Mouse (Mus musculus) hindbrain, embryonic 16.5 days (tissue): ENCODE measurements around the gene Gpr84. TPM values are rescaled to one million over a fixed set of nuclear protein-coding genes. Genes with fewer than 3 reads are reported as not detected.

ENCODE experiments used
- ATAC-seq: fragments of 200-750 bp; cut with Nextera tagmentation; 2 replicates; pipeline ENCODE4 v1.8.0; 2017; ENCODE audit warnings: moderate TSS enrichment, moderate library complexity
- H3K27ac ChIP-seq: fragments of 300-500 bp; sonication (generic); 2 replicates; pipeline ENCODE4 v1.5.1; 2014; ENCODE audit warnings: low read depth, mild to moderate bottlenecking, control low read depth, low read length, moderate library complexity
- H3K27me3 ChIP-seq: fragments of 300-500 bp; sonication (generic); replicated peaks from 2 replicates; pipeline ENCODE4 v1.6.1; 2014; ENCODE audit warnings: low read length; ENCODE audit not compliant: control insufficient read depth, insufficient read depth
- H3K36me3 ChIP-seq: fragments of 300-500 bp; sonication (generic); 2 replicates; pipeline ENCODE4 v1.6.1; 2014; ENCODE audit warnings: mild to moderate bottlenecking, low read length, moderate library complexity, mixed read lengths; ENCODE audit not compliant: control insufficient read depth, insufficient read depth
- H3K4me1 ChIP-seq: fragments of 300-500 bp; sonication (generic); 2 replicates; pipeline ENCODE4 v1.6.1; 2014; ENCODE audit warnings: low read depth, low read length; ENCODE audit not compliant: control insufficient read depth, insufficient read depth
- H3K4me2 ChIP-seq: fragments of 300-500 bp; sonication (generic); 2 replicates; pipeline ENCODE4 v1.6.1; 2014; ENCODE audit warnings: mild to moderate bottlenecking, low read length, control low read depth, moderate library complexity
- H3K4me3 ChIP-seq: fragments of 300-500 bp; sonication (generic); 2 replicates; pipeline ENCODE4 v1.5.1; 2014; ENCODE audit warnings: mild to moderate bottlenecking, low read length, control low read depth, moderate library complexity
- H3K9ac ChIP-seq: fragments of 300-500 bp; sonication (generic); 2 replicates; pipeline ENCODE4 v1.6.1; 2014; ENCODE audit warnings: low read depth, mild to moderate bottlenecking, control low read depth, low read length, moderate library complexity
- H3K9me3 ChIP-seq: fragments of 300-500 bp; sonication (generic); 2 replicates; pipeline ENCODE4 v1.6.1; 2014; ENCODE audit warnings: mild to moderate bottlenecking, low read length, moderate library complexity; ENCODE audit not compliant: control insufficient read depth
- WGBS: fragments of 180-500 bp; shearing (Covaris S2); extraction: QIAGEN DNeasy Blood & Tissue Kit; methylation state at CpG from one replicate; pipeline ENCODE4 v1.1.7; 2014; 5-methylcytosine and 5-hydroxymethylcytosine counted together
- polyA plus RNA-seq: library from polyadenylated mRNA; unstranded; fragments of >200 nt; fragmentation: Nextera tagmentation; extraction: Ambion mirVana; gene quantifications from 2 replicates; pipeline ENCODE4 v1.2.1, GENCODE M21; 2015

Gene Gpr84
- polyA plus RNA-seq, 1 experiment from 2014 or later, result 0.34 TPM

GRCm38 (mm10) chr15:103290417-103290816 is 20.0 kb downstream of the Gpr84 start:
- Histone ChIP-seq H3K27me3 (no peaks in the 10 kb centered on the region), H3K9me3 (no peaks in the 10 kb centered on the region), H3K4me1 (peaks cover 10% of the 10 kb centered on the region), H3K4me2 (no peak overlapping the region), H3K9ac (no peak overlapping the region), H3K4me3 (no peak overlapping the region), H3K36me3 (peaks cover 14% of the 10 kb centered on the region), H3K27ac (no peak overlapping the region)
- no peak for ATAC-seq
- 70% methylated on average over 6 of the region's 6 CpGs for WGBS

- no peak for ATAC-seq
- no peak overlapping the region for H3K9ac ChIP-seq
- H3K36me3 ChIP-seq, result peaks cover 14% of the 10 kb centered on the region
- no peak overlapping the region for H3K4me2 ChIP-seq
- no peak overlapping the region for H3K4me3 ChIP-seq
- peaks cover 12% of the 10 kb centered on the region for H3K4me1 ChIP-seq
- H3K27me3 ChIP-seq, result no peaks in the 10 kb centered on the region
- 23% methylated on average over 5 of the region's 5 CpGs for WGBS
- peak overlapping the region; percentile 63 for H3K27ac ChIP-seq
- no peaks in the 10 kb centered on the region for H3K9me3 ChIP-seq
Observed at GRCm38 (mm10) chr15:103289600-103289999, 20.8 kb downstream of the Gpr84 start.

GRCm38 (mm10) chr15:103285778-103286417 is 24.5 kb downstream of the Gpr84 start:
- Histone ChIP-seq H3K36me3 (no peaks in the 10 kb centered on the region), H3K4me1 (peaks cover 12% of the 10 kb centered on the region), H3K9ac (no peak overlapping the region), H3K27me3 (no peaks in the 10 kb centered on the region), H3K9me3 (no peaks in the 10 kb centered on the region), H3K4me3 (no peak overlapping the region), H3K27ac (peak overlapping the region; percentile 66), H3K4me2 (no peak overlapping the region)
- 52% methylated on average over 1 of the region's 1 CpGs for WGBS
- peak; percentile 83 for ATAC-seq

GRCm38 (mm10) chr15:103284647-103285046 is 25.8 kb downstream of the Gpr84 start:
- Histone ChIP-seq H3K36me3 (no peaks in the 10 kb centered on the region), H3K4me3 (no peak overlapping the region), H3K9ac (no peak overlapping the region), H3K4me1 (peaks cover 7% of the 10 kb centered on the region), H3K27me3 (no peaks in the 10 kb centered on the region), H3K4me2 (no peak overlapping the region), H3K9me3 (no peaks in the 10 kb centered on the region), H3K27ac (peak overlapping the region; percentile 26; the same call in 1 of the 2 replicates)
- 52% methylated on average over 2 of the region's 2 CpGs for WGBS
- ATAC-seq, result no peak

- 53% methylated on average over 3 of the region's 3 CpGs for WGBS
- no peak overlapping the region for H3K9ac ChIP-seq
- H3K4me3 ChIP-seq, result no peak overlapping the region
- H3K27ac ChIP-seq, result no peak overlapping the region
- H3K9me3 ChIP-seq, result no peaks in the 10 kb centered on the region
- no peaks in the 10 kb centered on the region for H3K36me3 ChIP-seq
- ATAC-seq, result no peak
- no peaks in the 10 kb centered on the region for H3K27me3 ChIP-seq
- H3K4me1 ChIP-seq, result peaks cover 4% of the 10 kb centered on the region
- no peak overlapping the region for H3K4me2 ChIP-seq
Observed at GRCm38 (mm10) chr15:103284066-103284465, 26.3 kb downstream of the Gpr84 start.

- Histone ChIP-seq H3K9me3 (no peaks in the 10 kb centered on the region), H3K4me3 (no peak overlapping the region), H3K9ac (no peak overlapping the region), H3K36me3 (no peaks in the 10 kb centered on the region), H3K4me1 (peaks cover 4% of the 10 kb centered on the region), H3K27me3 (no peaks in the 10 kb centered on the region), H3K27ac (no peak overlapping the region), H3K4me2 (no peak overlapping the region)
- 90% methylated on average over 3 of the region's 3 CpGs for WGBS
- ATAC-seq, result no peak
Observed at GRCm38 (mm10) chr15:103281465-103282205, 28.8 kb downstream of the Gpr84 start.

- H3K9me3 ChIP-seq, result no peaks in the 10 kb centered on the region
- H3K27ac ChIP-seq, result no peak overlapping the region
- H3K27me3 ChIP-seq, result no peaks in the 10 kb centered on the region
- H3K4me3 ChIP-seq, result no peak overlapping the region
- H3K4me1 ChIP-seq, result peaks cover 4% of the 10 kb centered on the region
- 75% methylated on average over 3 of the region's 3 CpGs for whole genome bisulfite sequencing
- no peak overlapping the region for H3K9ac ChIP-seq
- no peaks in the 10 kb centered on the region for H3K36me3 ChIP-seq
- ATAC-seq, result no peak
- H3K4me2 ChIP-seq, result no peak overlapping the region
Observed at GRCm38 (mm10) chr15:103280817-103281464, 29.5 kb downstream of the Gpr84 start.

GRCm38 (mm10) chr15:103279750-103280149 is 30.7 kb downstream of the Gpr84 start:
- no peak overlapping the region for H3K9ac ChIP-seq
- no peak for ATAC-seq
- 56% methylated on average over 3 of the region's 3 CpGs for WGBS

GRCm38 (mm10) chr15:103277949-103278348 is 32.5 kb downstream of the Gpr84 start:
- Histone ChIP-seq H3K4me3 (no peak overlapping the region), H3K27me3 (no peaks in the 10 kb centered on the region), H3K36me3 (no peaks in the 10 kb centered on the region), H3K9me3 (no peaks in the 10 kb centered on the region), H3K4me1 (peaks cover 14% of the 10 kb centered on the region), H3K27ac (no peak overlapping the region), H3K4me2 (no peak overlapping the region), H3K9ac (no peak overlapping the region)
- no peak for ATAC-seq
- 54% methylated on average over 7 of the region's 7 CpGs for WGBS

More at GRCm38 (mm10) chr15:103279750-103280149, 30.7 kb downstream of the Gpr84 start:
- H3K4me3 ChIP-seq, result no peak overlapping the region
- H3K4me2 ChIP-seq, result no peak overlapping the region
- H3K9me3 ChIP-seq, result no peaks in the 10 kb centered on the region
- H3K36me3 ChIP-seq, result no peaks in the 10 kb centered on the region
- H3K4me1 ChIP-seq, result 0 out of 2 replicates have a peak, but pooled peaks cover under 1% of the 10 kb centered on the region
- H3K27me3 ChIP-seq, result no peaks in the 10 kb centered on the region
- H3K27ac ChIP-seq, result no peak overlapping the region
